Mouse (Mus musculus) thymus, adult 2 months (tissue): ENCODE measurements around the gene Bcl2l15.

Source experiments
- CTCF ChIP-seq: fragments of 200-500 bp; IDR thresholded peaks from 2 replicates; pipeline ENCODE4 v1.5.1; 2012; ENCODE audit warnings: mild to moderate bottlenecking, control low read depth, low read length, moderate library complexity, borderline replicate concordance; ENCODE audit not compliant: control insufficient read depth, poor library complexity, insufficient read depth; ENCODE audit errors: extremely low read depth
- POLR2A ChIP-seq: fragments of 200-500 bp; IDR thresholded peaks from 2 replicates; pipeline ENCODE4 v1.6.1; 2012; ENCODE audit warnings: mild to moderate bottlenecking, low read length, control low read depth, moderate library complexity; ENCODE audit not compliant: control insufficient read depth, poor library complexity, insufficient read depth; ENCODE audit errors: extremely low read depth

- no peak for TF ChIP-seq CTCF
- TF ChIP-seq POLR2A, result no peak
Measured at GRCm38 (mm10) chr3:103872663-103873098, 40.3 kb downstream of the Bcl2l15 start.
